Mouse (Mus musculus): ENCODE results near the gene Pth1r.

Gene Pth1r

GRCm38 (mm10) chr9:110750404-110751187 lies 3.7 kb upstream of the Pth1r start:
- no peak for ATAC-seq (ENCODE audit: insufficient number of reproducible peaks, low FRiP score, low TSS enrichment)

- ATAC-seq (ENCODE audit: insufficient number of reproducible peaks, low FRiP score, low TSS enrichment), result no peak
Observed at GRCm38 (mm10) chr9:110748451-110748850, 1.5 kb upstream of the Pth1r start.

GRCm38 (mm10) chr9:110746238-110746637 lies 707 bp downstream of the Pth1r start:
- no peak for ATAC-seq (ENCODE audit: insufficient number of reproducible peaks, low FRiP score, low TSS enrichment)

GRCm38 (mm10) chr9:110745752-110746151 lies 1.2 kb downstream of the Pth1r start:
- ATAC-seq (ENCODE audit: insufficient number of reproducible peaks, low FRiP score, low TSS enrichment), result no peak

DNA sequence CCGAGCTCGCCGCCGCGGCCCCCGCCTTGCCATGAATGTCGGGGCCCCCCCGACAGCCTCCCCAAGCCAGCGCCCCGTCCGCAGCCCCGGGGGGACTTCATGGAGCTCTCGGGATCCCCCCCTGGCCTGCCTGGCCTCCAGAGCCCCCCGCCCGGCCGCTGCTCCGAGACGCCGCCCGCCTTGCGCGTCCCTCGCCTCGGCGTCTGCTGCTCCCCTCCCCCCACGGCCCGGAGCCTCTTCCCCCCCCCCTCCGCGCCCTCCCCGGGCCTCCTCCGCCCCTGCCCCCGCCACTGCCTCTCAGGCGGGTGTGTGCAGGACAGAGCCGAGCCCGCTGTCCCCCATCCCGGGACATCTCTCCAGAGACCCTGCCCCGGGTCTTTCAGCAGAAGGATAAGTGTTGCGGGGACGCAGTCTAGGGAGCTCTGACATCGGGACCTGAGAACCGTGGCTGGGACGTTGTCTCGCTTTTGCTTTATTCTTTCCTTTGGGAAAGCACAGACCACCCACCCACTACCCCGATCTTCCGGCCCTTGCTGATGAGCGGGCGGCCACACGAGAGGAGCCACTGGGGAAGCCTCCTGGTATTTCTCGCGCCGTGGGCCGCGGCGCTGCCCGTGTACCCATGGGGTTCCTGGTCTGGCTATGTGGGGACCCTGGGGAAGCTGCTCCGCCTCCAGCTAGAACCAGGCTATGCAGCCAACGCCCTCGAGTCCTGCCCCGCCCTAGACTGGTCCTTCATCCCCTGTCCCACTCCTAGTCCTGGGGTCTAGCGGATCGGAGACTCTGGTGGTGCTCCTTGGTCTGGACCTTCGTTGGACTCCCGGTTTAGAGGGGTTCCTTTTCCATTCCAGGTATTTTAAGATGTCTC lies 3.3 kb downstream of the Pth1r start:
- no peak for ATAC-seq (ENCODE audit: insufficient number of reproducible peaks, low FRiP score, low TSS enrichment)

- no peak for ATAC-seq (ENCODE audit: insufficient number of reproducible peaks, low FRiP score, low TSS enrichment)
Observed at GRCm38 (mm10) chr9:110742951-110743455, 3.9 kb downstream of the Pth1r start.

DNA sequence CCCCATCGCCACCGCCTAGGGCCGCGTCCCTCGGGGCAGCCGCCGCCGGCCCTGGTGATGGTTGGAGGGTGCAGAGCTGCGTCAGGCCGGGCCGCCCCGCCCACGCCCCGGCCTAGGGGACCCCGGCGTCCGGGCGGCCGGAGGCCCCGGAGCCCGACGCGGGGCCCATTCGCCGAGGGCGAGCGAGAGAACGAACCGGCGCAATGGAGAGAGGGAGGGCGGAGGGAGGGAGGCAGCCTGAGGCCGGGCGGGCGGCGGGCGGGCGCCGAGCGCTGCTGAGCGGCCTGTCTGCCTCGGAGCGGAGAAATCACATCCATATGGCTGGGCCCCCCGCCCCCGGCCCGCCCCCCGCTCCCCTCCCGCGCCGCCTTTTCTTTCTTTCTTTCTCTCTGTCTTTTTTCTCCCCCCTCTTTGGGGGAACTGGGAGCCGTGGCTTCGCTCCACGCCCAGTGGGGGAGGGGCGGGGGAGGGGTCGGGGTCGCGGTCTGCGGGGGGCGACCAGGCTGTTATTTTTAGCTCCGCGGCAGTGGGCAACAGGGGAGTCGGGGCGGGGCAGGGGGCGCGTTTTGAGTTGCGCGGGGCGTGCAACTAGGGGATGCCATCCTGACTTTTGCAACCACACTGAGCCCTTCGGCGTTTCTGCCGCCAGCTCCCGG lies 4.5 kb downstream of the Pth1r start:
- ATAC-seq (ENCODE audit: insufficient number of reproducible peaks, low FRiP score, low TSS enrichment), result no peak

- ATAC-seq (ENCODE audit: insufficient number of reproducible peaks, low FRiP score, low TSS enrichment), result no peak
Observed at GRCm38 (mm10) chr9:110741711-110742294, 5.1 kb downstream of the Pth1r start, which contains the start of gene Myl3. TSS of gene Myl3 (plus strand) at chr9:110741861.

- ATAC-seq (ENCODE audit: insufficient number of reproducible peaks, low FRiP score, low TSS enrichment), result no peak
Observed at GRCm38 (mm10) chr9:110739961-110740360, 7.0 kb downstream of the Pth1r start.

DNA sequence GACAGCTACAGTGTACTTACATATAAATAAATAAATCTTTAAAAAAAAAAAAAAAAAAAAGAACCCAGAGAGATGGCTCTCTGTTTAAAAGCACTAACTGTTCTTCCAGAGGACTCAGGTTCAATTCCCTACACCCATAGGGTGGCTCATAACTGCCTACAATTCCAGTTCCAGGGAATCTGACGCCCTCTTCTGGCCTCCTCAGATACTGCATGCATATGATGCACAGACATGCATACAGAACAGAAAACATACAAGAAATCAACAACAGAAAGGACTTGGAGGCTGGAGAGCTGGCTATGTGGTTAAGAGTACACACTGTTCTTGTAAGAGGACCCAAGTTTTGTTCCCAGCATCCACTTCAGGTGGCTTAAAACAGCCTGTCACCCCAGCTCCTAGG lies 8.9 kb downstream of the Pth1r start:
- no peak for ATAC-seq (ENCODE audit: insufficient number of reproducible peaks, low FRiP score, low TSS enrichment)

DNA sequence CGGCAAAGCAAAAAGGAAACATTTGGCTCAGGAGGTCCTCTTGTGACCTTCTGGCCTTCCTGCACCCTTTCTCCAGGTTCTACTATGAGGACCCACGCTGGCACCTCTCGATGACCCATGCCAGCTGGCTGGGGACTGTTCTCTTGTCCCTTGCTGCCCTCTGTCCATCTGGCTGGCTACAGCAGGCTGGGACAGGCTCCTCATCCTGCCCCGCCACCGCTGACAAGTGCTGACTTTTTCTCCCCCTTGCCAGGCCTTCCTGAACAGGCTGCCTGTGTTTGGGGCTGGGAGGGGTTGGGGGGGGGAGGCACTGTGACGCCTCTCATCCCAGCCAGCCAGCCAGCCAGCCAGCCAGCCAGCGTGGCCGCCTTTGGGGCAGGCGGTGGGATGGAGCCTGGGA lies 10.6 kb downstream of the Pth1r start:
- ATAC-seq (ENCODE audit: insufficient number of reproducible peaks, low FRiP score, low TSS enrichment), result no peak

GRCm38 (mm10) chr9:110734154-110734553 lies 12.8 kb downstream of the Pth1r start:
- no peak for ATAC-seq (ENCODE audit: insufficient number of reproducible peaks, low FRiP score, low TSS enrichment)

DNA sequence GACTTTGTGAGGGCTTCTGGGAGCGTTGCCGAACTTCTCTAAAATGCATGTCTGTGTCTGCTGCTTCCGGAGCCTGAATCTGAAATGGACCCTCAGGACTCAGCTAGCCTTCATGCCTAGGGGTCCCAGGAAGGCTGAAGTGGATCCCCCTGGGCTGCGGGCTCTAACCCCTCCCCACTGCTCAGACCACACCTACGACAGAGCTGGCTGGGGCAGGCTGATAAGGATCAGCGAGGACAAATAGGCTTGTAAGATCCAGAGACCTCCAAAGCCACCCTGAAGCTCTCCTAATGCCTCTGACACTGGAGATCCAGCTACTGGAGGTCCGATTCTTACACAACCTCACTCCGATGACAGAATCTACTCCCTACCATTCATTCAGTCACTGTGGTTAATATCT lies 13.8 kb downstream of the Pth1r start:
- no peak for ATAC-seq (ENCODE audit: insufficient number of reproducible peaks, low FRiP score, low TSS enrichment)

GRCm38 (mm10) chr9:110732623-110733022 lies 14.3 kb downstream of the Pth1r start:
- no peak for ATAC-seq (ENCODE audit: insufficient number of reproducible peaks, low FRiP score, low TSS enrichment)

GRCm38 (mm10) chr9:110731859-110732258 lies 15.1 kb downstream of the Pth1r start:
- ATAC-seq (ENCODE audit: insufficient number of reproducible peaks, low FRiP score, low TSS enrichment), result no peak

DNA sequence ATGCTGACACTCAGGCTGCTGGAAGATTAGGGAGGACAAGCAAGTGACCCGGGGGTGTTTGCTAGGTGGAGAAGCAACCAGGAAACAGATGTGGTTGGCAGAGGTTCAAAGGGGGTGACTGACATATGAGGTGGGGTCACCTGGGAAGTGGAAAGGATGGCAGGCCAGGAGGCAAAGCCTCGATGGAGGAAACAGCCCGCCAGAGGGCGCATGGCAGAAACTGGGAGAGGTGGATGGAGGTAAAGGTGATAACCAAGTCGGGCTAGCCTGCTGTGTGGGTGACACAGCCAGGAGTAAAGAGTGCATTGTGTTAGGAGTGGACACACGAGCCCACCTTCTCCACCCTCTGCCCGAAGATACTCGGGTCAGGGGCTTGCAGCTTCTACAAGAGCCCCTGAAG lies 17.1 kb downstream of the Pth1r start:
- no peak for ATAC-seq (ENCODE audit: insufficient number of reproducible peaks, low FRiP score, low TSS enrichment)

- no peak for ATAC-seq (ENCODE audit: insufficient number of reproducible peaks, low FRiP score, low TSS enrichment)
Observed at GRCm38 (mm10) chr9:110726867-110727266, 20.1 kb downstream of the Pth1r start.

DNA sequence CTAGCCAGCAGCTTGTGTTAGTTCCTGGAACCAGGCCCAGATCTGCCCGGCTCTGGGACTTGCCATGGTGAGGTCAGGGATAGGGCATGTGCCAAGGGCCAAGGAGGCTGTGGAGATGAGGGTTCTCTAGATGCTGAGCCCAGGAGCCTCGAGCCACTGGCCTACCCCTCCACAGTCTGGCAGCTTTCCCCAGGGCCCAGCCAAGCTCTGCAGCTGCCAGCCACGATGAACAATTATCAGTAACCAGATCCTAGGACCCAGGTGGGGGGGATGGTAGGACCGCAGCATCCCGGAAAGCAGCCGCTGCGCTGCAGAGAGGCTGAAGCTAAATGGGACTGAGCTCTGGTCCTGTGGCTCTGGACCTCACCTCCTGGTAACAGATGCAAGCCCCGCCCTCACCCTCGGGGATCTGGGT lies 21.2 kb downstream of the Pth1r start:
- peak; percentile 18; the same call in 1 of the 2 replicates for ATAC-seq (ENCODE audit: insufficient number of reproducible peaks, low FRiP score, low TSS enrichment)

DNA sequence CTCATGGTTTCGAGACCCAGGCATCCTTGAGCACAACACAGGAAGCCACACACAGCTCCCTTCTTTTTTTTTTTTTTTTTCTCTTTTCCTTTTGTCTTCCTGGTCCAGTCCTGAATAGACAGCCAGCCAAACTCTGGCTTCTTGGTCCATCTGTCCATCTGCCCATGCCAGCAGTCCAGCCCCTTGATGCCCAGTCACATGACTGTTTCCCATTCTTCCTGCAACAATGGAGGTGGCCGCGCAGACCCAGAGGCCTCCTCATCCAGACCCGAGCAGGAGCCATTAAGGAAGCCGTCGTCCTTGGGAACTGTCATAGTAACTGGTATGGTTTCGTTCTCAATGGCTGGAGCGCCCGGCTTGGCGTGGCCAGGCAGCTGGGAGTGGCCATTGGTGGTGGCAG lies 24.9 kb downstream of the Pth1r start:
- ATAC-seq (ENCODE audit: insufficient number of reproducible peaks, low FRiP score, low TSS enrichment), result no peak

- no peak for ATAC-seq (ENCODE audit: insufficient number of reproducible peaks, low FRiP score, low TSS enrichment)
Observed at GRCm38 (mm10) chr9:110719977-110720376, 27.0 kb downstream of the Pth1r start.
